11 mouse cellular contexts compared by ENCODE assay signal in genomic region chr17:23187680-23188079, GRCm38 (mm10). TPM values are rescaled to one million over a fixed set of nuclear protein-coding genes. Genes with fewer than 3 reads are reported as not detected.
DNase-seq lines count a peak whose midpoint lies in the region; ATAC-seq and TF ChIP-seq lines count a peak whose summit lies in the region.
"Had no signal": no experiment of that assay in that cellular context is flagged by ENCODE, and none has a peak within 500 bp of the region (broad histone marks: within the 10 kb centered on the region; RNA-seq: fewer than 3 reads in every experiment).

No protein-coding gene starts in this region.

- no peak overlapping the region for H3K4me3 ChIP-seq in gastrocnemius, adult 2 months
- H3K4me3 ChIP-seq: liver, embryonic 15.5 days; myocyte had no signal

- no peak overlapping the region for H3K27ac ChIP-seq in gastrocnemius, adult 2 months
- H3K27ac ChIP-seq: liver, embryonic 15.5 days had no signal

- peak; percentile 6 for DNase-seq in urinary bladder, postnatal 25 days (ENCODE audit: low spot score)
- no peak for DNase-seq in urinary bladder, adult 2 months (ENCODE audit: low spot score)
- peak; percentile 60 for DNase-seq in fibroblast of lung, adult 2 months (ENCODE audit: low read depth)
- peak; percentile 48 to 54 for DNase-seq in kidney, postnatal 4 days
- DNase-seq in left cerebral cortex, adult 8-10 months (ENCODE audit: low spot score in 2 of 2): no peak
- no peak for DNase-seq in gastrocnemius, adult 2 months
- DNase-seq: cerebellum, adult 11 months; gastrocnemius, postnatal 36 days had no signal

- no peak for ATAC-seq in granulocyte monocyte progenitor cell, adult 5-6 weeks (replicated peaks; ENCODE audit: poor library complexity, severe bottlenecking)

- no peak for TF ChIP-seq CTCF in gastrocnemius, adult 2 months (IDR thresholded peaks at IDR 0.05)

- intact Hi-C loops in gastrocnemius, adult 2 months (cut with DNase I): no loop called here

RNA-seq across cellular contexts. Expression of gene Zfp40, which starts 5.4 kb away (rescaled TPM):
- polyA plus RNA-seq in urinary bladder, adult 2 months (2012; rRNA removed): 5.3 and 5.4 TPM in 2 replicates
- 10 to 100 TPM; 18.5 to 23.4 (median 21.4) TPM for total RNA-seq in left cerebral cortex, adult 8-10 months (2022)
- 4.9 and 16.2 TPM in 2 replicates for total RNA-seq in granulocyte monocyte progenitor cell, adult 5-6 weeks (2014; fragmentation: Nextera tagmentation)
- 5.7 and 17.1 TPM in 2 replicates for total RNA-seq in granulocyte monocyte progenitor cell, adult 5-6 weeks (2017)
- 1 to 10 TPM in 1 of 2 experiments, under 1 TPM in 1; 0.84 to 1.5 TPM for total RNA-seq in gastrocnemius, adult 2 months (2021)

Comparison
In these comparisons a context has a peak if more than half of its experiments do, and no peak if none do; other contexts are left out.
1. DNase-seq: peak in urinary bladder, postnatal 25 days (single experiment), fibroblast of lung, adult 2 months (single experiment) and kidney, postnatal 4 days (2 of 2); none in urinary bladder, adult 2 months (single experiment), left cerebral cortex, adult 8-10 months (0 of 2) and gastrocnemius, adult 2 months (single experiment).